Mouse (Mus musculus) heart, postnatal 0 days (tissue): Measurements from ENCODE around the gene Snx21.

Experiments
- CTCF ChIP-seq: IDR thresholded peaks from 2 replicates; pipeline ENCODE4 v1.5.1; 2016; ENCODE audit warnings: antibody characterized with exemption, control low read depth, low read depth
- EP300 ChIP-seq: IDR thresholded peaks from 2 replicates; pipeline ENCODE4 v1.6.1; 2016; ENCODE audit warnings: antibody characterized with exemption, low read depth

GRCm38 (mm10) chr2:164791841-164792261 is 6.2 kb downstream of the Snx21 start:
- no peak for TF ChIP-seq EP300
- no peak for TF ChIP-seq CTCF
